Mouse (Mus musculus) megakaryocyte-erythroid progenitor cell, adult 5-6 weeks (primary cell): ENCODE measurements at regions not wholly inside any gene's neighbourhood (a gene's known extent, or its start where the extent isn't known, plus 50 kb on each side); places are given as distances from the start of the nearest gene placed in this dataset.
"Not testable (repeated sequence)": the region's sequence is repeated elsewhere in the genome, so short reads cannot be mapped to it uniquely, and the experiment has no call there.

Experiments used
- ATAC-seq: replicated peaks from 2 replicates; pipeline ENCODE4 v1.8.0; 2016; ENCODE audit warnings: mild to moderate bottlenecking, inconsistent platforms; ENCODE audit not compliant: severe bottlenecking, poor library complexity, low FRiP score, low TSS enrichment

- ATAC-seq = no peak
Measured at GRCm38 (mm10) chr13:46042224-46042623, 77.4 kb upstream of the Atxn1 start.

DNA sequence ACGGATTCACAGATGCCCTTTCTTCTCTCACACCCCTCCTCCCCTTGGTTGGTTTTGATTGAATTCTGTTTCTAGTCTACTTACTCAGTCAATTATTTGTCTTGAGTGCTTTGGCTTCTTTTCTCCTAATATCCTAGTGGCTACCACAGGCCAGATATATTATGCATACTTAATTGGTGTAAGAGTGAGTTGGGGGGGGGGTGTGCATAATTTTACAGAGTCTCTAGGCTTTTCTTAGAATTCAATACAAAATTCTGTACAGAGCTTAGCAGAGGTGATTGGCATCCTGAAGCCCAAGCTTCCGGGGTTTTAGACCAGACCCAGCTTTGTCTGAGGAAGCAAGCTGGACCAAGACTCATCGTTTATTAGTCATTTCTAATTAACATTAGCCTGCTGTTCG is 76.7 kb upstream of the Atxn1 start:
- no peak for ATAC-seq

- ATAC-seq = no peak
Measured at GRCm38 (mm10) chr13:46040062-46040461, 75.3 kb upstream of the Atxn1 start.

GRCm38 (mm10) chr13:46038441-46039331 is 73.9 kb upstream of the Atxn1 start:
- no peak for ATAC-seq

DNA sequence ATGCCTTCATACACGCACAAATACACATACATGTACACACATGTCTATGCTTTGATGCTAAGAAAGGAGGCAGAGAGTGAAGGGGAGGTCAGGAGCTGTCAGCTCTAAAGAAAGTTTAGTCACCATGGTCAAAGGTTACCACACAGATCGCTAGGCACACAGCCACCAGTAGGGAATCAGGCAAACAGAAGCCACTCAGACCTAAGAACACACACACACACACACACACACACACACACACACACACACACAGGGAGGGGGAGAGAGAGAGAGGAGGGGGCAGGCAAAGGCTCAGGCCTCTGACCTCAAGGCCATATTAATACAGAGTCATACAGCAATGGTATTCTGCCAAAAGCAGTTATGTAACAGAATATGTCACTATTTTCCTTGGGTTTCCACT is 67.5 kb upstream of the Atxn1 start:
- ATAC-seq = no peak

- ATAC-seq = no peak
Measured at GRCm38 (mm10) chr13:46026018-46026417, 61.2 kb upstream of the Atxn1 start.

GRCm38 (mm10) chr13:46023630-46024041 is 58.8 kb upstream of the Atxn1 start:
- 0 out of 2 replicates have a peak, but pooled peaks have one; percentile 8 for ATAC-seq

GRCm38 (mm10) chr13:46023187-46023586 is 58.4 kb upstream of the Atxn1 start:
- peak; percentile 69 for ATAC-seq

GRCm38 (mm10) chr13:46020945-46021835 is 56.4 kb upstream of the Atxn1 start:
- ATAC-seq = no peak

GRCm38 (mm10) chr13:46019431-46020166 is 54.8 kb upstream of the Atxn1 start:
- ATAC-seq = no peak

DNA sequence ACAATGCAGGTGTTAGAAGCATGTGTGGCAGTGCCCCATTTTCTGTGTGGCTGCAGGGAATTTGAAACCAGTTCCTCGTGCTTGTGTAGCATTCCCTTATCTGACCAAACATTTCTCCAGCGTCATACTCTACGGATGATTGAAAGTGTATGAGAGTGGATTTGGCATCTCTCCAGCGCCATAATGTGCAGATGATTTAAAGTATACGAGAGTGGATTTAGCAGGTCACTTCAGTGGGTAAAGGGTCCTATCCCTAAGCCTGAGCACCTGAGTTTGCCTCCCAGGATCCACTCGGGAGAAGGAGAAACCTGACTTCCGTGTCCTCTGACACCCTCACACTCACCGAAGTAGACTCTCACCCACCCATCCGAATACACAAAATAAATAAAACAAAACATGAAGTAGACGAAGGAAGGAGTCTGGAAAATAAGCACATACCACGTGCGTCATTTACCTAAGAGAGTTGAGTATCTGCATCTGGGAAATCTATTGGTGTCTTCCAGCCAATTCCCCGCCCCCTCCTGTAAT is 54.2 kb upstream of the Atxn1 start:
- ATAC-seq = no peak

DNA sequence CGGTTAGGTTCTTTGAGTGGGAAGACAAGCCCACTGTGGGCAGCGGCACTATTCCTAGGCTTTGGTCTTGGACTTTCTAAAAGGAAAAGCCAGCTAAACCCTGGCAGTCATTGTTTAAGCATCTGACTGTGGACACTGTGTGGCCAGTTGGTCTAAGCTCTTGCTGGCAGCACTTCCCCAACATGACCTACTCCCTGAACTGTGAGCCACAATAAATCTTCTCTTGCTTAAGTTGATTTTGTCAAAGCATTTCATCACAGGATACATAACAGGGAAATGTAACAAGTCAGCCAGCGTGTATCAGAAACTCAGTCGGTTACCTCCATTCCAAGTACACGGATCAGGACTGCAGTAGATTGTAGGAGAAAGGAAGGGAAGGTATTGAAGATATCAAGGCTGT is 52.9 kb upstream of the Atxn1 start:
- no peak for ATAC-seq

- ATAC-seq = not testable (repeated sequence)
Measured at GRCm38 (mm10) chr13:46017011-46017410, 52.2 kb upstream of the Atxn1 start.

DNA sequence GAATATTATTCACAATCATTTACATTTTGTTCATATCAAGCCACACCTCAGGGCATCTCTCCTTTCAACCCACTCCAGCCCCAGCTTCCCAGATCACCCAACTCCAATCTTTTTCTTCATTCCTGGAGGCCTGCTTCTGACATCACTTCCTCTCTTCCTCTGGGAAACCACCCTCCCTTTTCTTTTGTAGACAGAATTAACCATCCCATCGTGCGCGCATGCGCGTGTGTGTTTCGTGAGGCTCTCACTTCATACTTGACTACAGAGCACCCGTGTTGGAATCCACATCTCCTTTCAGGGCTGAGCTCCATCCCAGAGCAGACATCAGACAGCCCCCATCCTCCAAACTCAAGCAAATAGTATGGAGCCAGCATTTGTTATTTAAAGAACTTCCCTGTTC is 50.4 kb upstream of the Atxn1 start:
- no peak for ATAC-seq

- ATAC-seq = no peak
Measured at GRCm38 (mm10) chr13:46014637-46015036, 49.8 kb upstream of the Atxn1 start.
